Mouse (Mus musculus): ENCODE measurements around the gene Aqp5.

The Aqp5 gene

GRCm38 (mm10) chr15:99643832-99644231, 53.2 kb downstream of the Aqp5 start:
- no peak for DNase-seq
